Mouse (Mus musculus): ENCODE results near the gene H2-Ob. TPM values are rescaled to one million over a fixed set of nuclear protein-coding genes. Genes with fewer than 3 reads are reported as not detected.
"Not testable (repeated sequence)": the region's sequence is repeated elsewhere in the genome, so short reads cannot be mapped to it uniquely, and the experiment has no call there.

The H2-Ob gene
- total and polyA plus RNA-seq, 2 experiments, result 1.6 to 2.9 TPM

- 94% methylated on average over 3 of the region's 3 CpGs for WGBS
- TF ChIP-seq CTCF (IDR thresholded peaks at IDR 0.05; ENCODE audit: low read depth, low read length) (no peak), POLR2A (IDR thresholded peaks at IDR 0.05; ENCODE audit: extremely low read depth, insufficient read depth, low read length) (no peak)
- Histone ChIP-seq H3K4me3 (ENCODE audit: insufficient read depth, low read depth, low read length) (no peak overlapping the region), H3K9ac (ENCODE audit: low read depth, low read length) (no peak overlapping the region), H3K79me2 (ENCODE audit: control insufficient read depth, insufficient read depth, low read length) (no peaks in the 10 kb centered on the region), H3K27me3 (ENCODE audit: control insufficient read depth, insufficient read depth, low read length) (no peaks in the 10 kb centered on the region), H3K27ac (replicated peaks; ENCODE audit: insufficient read depth, low read depth, low read length) (no peak overlapping the region), H3K36me3 (ENCODE audit: control insufficient read depth, insufficient read depth, low read length) (no peaks in the 10 kb centered on the region), H3K4me1 (ENCODE audit: control insufficient read depth, insufficient read depth, low read length) (no peaks in the 10 kb centered on the region)
- no peak for DNase-seq (ENCODE audit: extremely low read depth, low read depth, low spot score)
Observed at GRCm38 (mm10) chr17:34224816-34225215, 13.9 kb upstream of the H2-Ob start.

- Histone ChIP-seq H3K79me2 (ENCODE audit: control insufficient read depth, insufficient read depth, low read length) (no peaks in the 10 kb centered on the region), H3K9ac (ENCODE audit: low read depth, low read length) (no peak overlapping the region), H3K27me3 (ENCODE audit: control insufficient read depth, insufficient read depth, low read length) (no peaks in the 10 kb centered on the region), H3K36me3 (ENCODE audit: control insufficient read depth, insufficient read depth, low read length) (no peaks in the 10 kb centered on the region), H3K4me3 (ENCODE audit: insufficient read depth, low read depth, low read length) (no peak overlapping the region), H3K4me1 (ENCODE audit: control insufficient read depth, insufficient read depth, low read length) (no peaks in the 10 kb centered on the region), H3K27ac (replicated peaks; ENCODE audit: insufficient read depth, low read depth, low read length) (no peak overlapping the region)
- TF ChIP-seq POLR2A (IDR thresholded peaks at IDR 0.05; ENCODE audit: extremely low read depth, insufficient read depth, low read length), result no peak
- TF ChIP-seq CTCF (IDR thresholded peaks at IDR 0.05; ENCODE audit: low read depth, low read length), result no peak
- DNase-seq (ENCODE audit: extremely low read depth, low read depth, low spot score), result no peak
- WGBS, result 95% methylated on average over 8 of the region's 8 CpGs
Observed at GRCm38 (mm10) chr17:34225426-34225825, 13.3 kb upstream of the H2-Ob start.

GRCm38 (mm10) chr17:34225911-34226310 is 12.8 kb upstream of the H2-Ob start:
- H3K27me3 ChIP-seq (ENCODE audit: control insufficient read depth, insufficient read depth, low read length); H3K4me3 ChIP-seq (ENCODE audit: insufficient read depth, low read depth, low read length); H3K27ac ChIP-seq (replicated peaks; ENCODE audit: insufficient read depth, low read depth, low read length); DNase-seq (ENCODE audit: extremely low read depth, low read depth, low spot score); H3K36me3 ChIP-seq (ENCODE audit: control insufficient read depth, insufficient read depth, low read length); H3K9ac ChIP-seq (ENCODE audit: low read depth, low read length); H3K79me2 ChIP-seq (ENCODE audit: control insufficient read depth, insufficient read depth, low read length); H3K4me1 ChIP-seq (ENCODE audit: control insufficient read depth, insufficient read depth, low read length): not testable (repeated sequence)
- 99% methylated on average over 16 of the region's 23 CpGs for WGBS

- not testable (repeated sequence) for H3K27me3 ChIP-seq (ENCODE audit: control insufficient read depth, insufficient read depth, low read length); H3K36me3 ChIP-seq (ENCODE audit: control insufficient read depth, insufficient read depth, low read length); DNase-seq (ENCODE audit: extremely low read depth, low read depth, low spot score); H3K4me1 ChIP-seq (ENCODE audit: control insufficient read depth, insufficient read depth, low read length); H3K4me3 ChIP-seq (ENCODE audit: insufficient read depth, low read depth, low read length); H3K79me2 ChIP-seq (ENCODE audit: control insufficient read depth, insufficient read depth, low read length); H3K9ac ChIP-seq (ENCODE audit: low read depth, low read length); H3K27ac ChIP-seq (replicated peaks; ENCODE audit: insufficient read depth, low read depth, low read length)
- WGBS, result 96% methylated on average over 9 of the region's 9 CpGs
Observed at GRCm38 (mm10) chr17:34230971-34231370, 7.7 kb upstream of the H2-Ob start.

GRCm38 (mm10) chr17:34232021-34232420 is 6.7 kb upstream of the H2-Ob start:
- not testable (repeated sequence) for H3K9ac ChIP-seq (ENCODE audit: low read depth, low read length); H3K4me3 ChIP-seq (ENCODE audit: insufficient read depth, low read depth, low read length); DNase-seq (ENCODE audit: extremely low read depth, low read depth, low spot score); H3K79me2 ChIP-seq (ENCODE audit: control insufficient read depth, insufficient read depth, low read length); H3K27me3 ChIP-seq (ENCODE audit: control insufficient read depth, insufficient read depth, low read length); H3K27ac ChIP-seq (replicated peaks; ENCODE audit: insufficient read depth, low read depth, low read length); H3K4me1 ChIP-seq (ENCODE audit: control insufficient read depth, insufficient read depth, low read length); H3K36me3 ChIP-seq (ENCODE audit: control insufficient read depth, insufficient read depth, low read length)
- WGBS, result 93% methylated on average over 7 of the region's 7 CpGs

- TF ChIP-seq POLR2A (IDR thresholded peaks at IDR 0.05; ENCODE audit: extremely low read depth, insufficient read depth, low read length), result no peak
- peak; percentile 94 for TF ChIP-seq CTCF (IDR thresholded peaks at IDR 0.05; ENCODE audit: low read depth, low read length)
- no peaks in the 10 kb centered on the region for H3K79me2 ChIP-seq (ENCODE audit: control insufficient read depth, insufficient read depth, low read length)
- no peaks in the 10 kb centered on the region for H3K36me3 ChIP-seq (ENCODE audit: control insufficient read depth, insufficient read depth, low read length)
- no peak overlapping the region for H3K4me3 ChIP-seq (ENCODE audit: insufficient read depth, low read depth, low read length)
- H3K27me3 ChIP-seq (ENCODE audit: control insufficient read depth, insufficient read depth, low read length), result no peaks in the 10 kb centered on the region
- WGBS, result 17% methylated on average over 9 of the region's 9 CpGs
- no peak overlapping the region for H3K9ac ChIP-seq (ENCODE audit: low read depth, low read length)
- H3K27ac ChIP-seq (replicated peaks; ENCODE audit: insufficient read depth, low read depth, low read length), result no peak overlapping the region
- peak; percentile 64 for DNase-seq (ENCODE audit: extremely low read depth, low read depth, low spot score)
- H3K4me1 ChIP-seq (ENCODE audit: control insufficient read depth, insufficient read depth, low read length), result no peaks in the 10 kb centered on the region
Observed at GRCm38 (mm10) chr17:34234926-34235325, 3.8 kb upstream of the H2-Ob start.
